Mouse (Mus musculus) liver, embryonic 16.5 days (tissue): ENCODE measurements around the gene Pygo2. TPM values are rescaled to one million over a fixed set of nuclear protein-coding genes. Genes with fewer than 3 reads are reported as not detected.

Experiments used
- ATAC-seq: fragments of 200-750 bp; cut with Nextera tagmentation; 2 replicates; pipeline ENCODE4 v1.8.0; 2017; ENCODE audit warnings: low read depth, mild to moderate bottlenecking, moderate number of reproducible peaks, moderate library complexity
- H3K27ac ChIP-seq: fragments of 300-500 bp; sonication (generic); 2 replicates; pipeline ENCODE4 v1.5.1; 2014; ENCODE audit warnings: mild to moderate bottlenecking, low read length
- H3K27me3 ChIP-seq: fragments of 300-500 bp; sonication (generic); 2 replicates; pipeline ENCODE4 v1.6.1; 2014; ENCODE audit warnings: low read depth, low read length, mixed read lengths; ENCODE audit not compliant: control insufficient read depth, insufficient read depth
- H3K36me3 ChIP-seq: fragments of 300-500 bp; sonication (generic); 2 replicates; pipeline ENCODE4 v1.6.1; 2014; ENCODE audit warnings: mild to moderate bottlenecking; ENCODE audit not compliant: control insufficient read depth, insufficient read depth
- H3K4me1 ChIP-seq: fragments of 300-500 bp; sonication (generic); 2 replicates; pipeline ENCODE4 v1.6.1; 2014; ENCODE audit warnings: low read depth, low read length, mixed read lengths; ENCODE audit not compliant: control insufficient read depth
- H3K4me2 ChIP-seq: fragments of 300-500 bp; sonication (generic); 2 replicates; pipeline ENCODE4 v1.6.1; 2014; ENCODE audit warnings: low read depth, low read length, mixed read lengths
- H3K4me3 ChIP-seq: fragments of 300-500 bp; sonication (generic); 2 replicates; pipeline ENCODE4 v1.5.1; 2014; ENCODE audit warnings: low read depth, mild to moderate bottlenecking, low read length
- H3K9ac ChIP-seq: fragments of 300-500 bp; sonication (generic); 2 replicates; pipeline ENCODE4 v1.6.1; 2014; ENCODE audit warnings: low read depth, low read length
- H3K9me3 ChIP-seq: fragments of 300-500 bp; sonication (generic); replicated peaks from 2 replicates; pipeline ENCODE4 v1.6.1; 2016; ENCODE audit warnings: low read length; ENCODE audit not compliant: control insufficient read depth
- WGBS: fragments of 180-500 bp; shearing (Covaris S2); extraction: QIAGEN DNeasy Blood & Tissue Kit; methylation state at CpG from one replicate; pipeline ENCODE4 v1.1.7; 2014; ENCODE audit not compliant: insufficient replicate concordance; 5-methylcytosine and 5-hydroxymethylcytosine counted together
- polyA plus RNA-seq: library from polyadenylated mRNA; unstranded; fragments of >200 nt; fragmentation: Nextera tagmentation; extraction: Ambion mirVana; gene quantifications from 2 replicates; pipeline ENCODE4 v1.2.1, GENCODE M21; 2015

Pygo2 gene
- polyA plus RNA-seq, 1 experiment from 2014 or later: 8.7 TPM

GRCm38 (mm10) chr3:89482249-89482648, 52.2 kb downstream of the Pygo2 start:
- Histone ChIP-seq H3K27me3 (no peaks in the 10 kb centered on the region), H3K4me2 (no peak overlapping the region), H3K36me3 (no peaks in the 10 kb centered on the region), H3K27ac (no peak overlapping the region), H3K4me1 (no peaks in the 10 kb centered on the region), H3K9ac (no peak overlapping the region), H3K9me3 (no peaks in the 10 kb centered on the region), H3K4me3 (no peak overlapping the region)
- ATAC-seq: no peak
- 57% methylated on average over 5 of the region's 5 CpGs for WGBS

Other genes starting within 250 kb of the Pygo2 start
- gene Fam189b, start 247.1 kb upstream of the Pygo2 start, polyA plus RNA-seq: 2.0 and 2.4 TPM in 2 replicates
- gene Gba, start 227.3 kb upstream of the Pygo2 start, polyA plus RNA-seq: 27.5 and 28.0 TPM in 2 replicates
- 1.3 and 2.0 TPM in 2 replicates for gene Thbs3, start 215.0 kb upstream of the Pygo2 start, polyA plus RNA-seq
- gene Mtx1, start 203.1 kb upstream of the Pygo2 start, polyA plus RNA-seq: 94.4 and 95.3 TPM in 2 replicates
- 0.11 and 1.0 TPM in 2 replicates for gene Muc1, start 201.2 kb upstream of the Pygo2 start, polyA plus RNA-seq
- 129 and 131 TPM in 2 replicates for gene Krtcap2, start 184.2 kb upstream of the Pygo2 start, polyA plus RNA-seq
- 0.14 and 0.28 TPM in 2 replicates for gene Trim46, start 183.9 kb upstream of the Pygo2 start, polyA plus RNA-seq
- gene Dpm3, start 170.9 kb upstream of the Pygo2 start, polyA plus RNA-seq: 51.9 and 59.4 TPM in 2 replicates
- gene Slc50a1, start 159.6 kb upstream of the Pygo2 start, polyA plus RNA-seq: 18.9 and 22.2 TPM in 2 replicates
- 8.1 and 12.7 TPM in 2 replicates for gene Efna1, start 149.1 kb upstream of the Pygo2 start, polyA plus RNA-seq
- gene Efna3, start 107.2 kb upstream of the Pygo2 start, polyA plus RNA-seq: 0.63 and 0.94 TPM in 2 replicates
- 0.51 and 0.60 TPM in 2 replicates for gene Efna4, start 92.2 kb upstream of the Pygo2 start, polyA plus RNA-seq
- 9.0 and 11.2 TPM in 2 replicates for gene Adam15, start 80.2 kb upstream of the Pygo2 start, polyA plus RNA-seq
- gene Dcst2, start 68.2 kb upstream of the Pygo2 start, polyA plus RNA-seq: 0.05 TPM in 1 of 2 replicates, not detected in the other
- gene Dcst1, start 65.0 kb upstream of the Pygo2 start, polyA plus RNA-seq: 0.12 TPM in 1 of 2 replicates, not detected in the other
- 2.4 and 2.7 TPM in 2 replicates for gene Zbtb7b, start 35.4 kb upstream of the Pygo2 start, polyA plus RNA-seq
- not detected in 2 replicates for gene Lenep, start 27.4 kb upstream of the Pygo2 start, polyA plus RNA-seq
- gene Flad1, start 18.3 kb upstream of the Pygo2 start, polyA plus RNA-seq: 14.9 and 15.1 TPM in 2 replicates
- 176 and 206 TPM in 2 replicates for gene Cks1b, start 11.8 kb upstream of the Pygo2 start, polyA plus RNA-seq
- gene Shc1, start 11.8 kb upstream of the Pygo2 start, polyA plus RNA-seq: 43.2 and 46.0 TPM in 2 replicates
- 7.2 and 8.6 TPM in 2 replicates for gene Pbxip1, start 6.5 kb downstream of the Pygo2 start, polyA plus RNA-seq
- gene Pmvk, start 24.3 kb downstream of the Pygo2 start, polyA plus RNA-seq: 34.8 and 36.9 TPM in 2 replicates
- gene Kcnn3, start 90.0 kb downstream of the Pygo2 start, polyA plus RNA-seq: 0.05 TPM in 1 of 2 replicates, not detected in the other